9 mouse cellular contexts compared by ENCODE assay signal in genomic region chr11:35797751-35798494, GRCm38 (mm10). TPM values are rescaled to one million over a fixed set of nuclear protein-coding genes. Genes with fewer than 3 reads are reported as not detected.
A peak's percentile ranks its signal among the peaks of the same experiment; 100 is the strongest.
DNase-seq lines count a peak whose midpoint lies in the region; ATAC-seq and TF ChIP-seq lines count a peak whose summit lies in the region.
"Had no signal": no experiment of that assay in that cellular context is flagged by ENCODE, and none has a peak within 500 bp of the region (broad histone marks: within the 10 kb centered on the region; RNA-seq: fewer than 3 reads in every experiment).

No protein-coding gene starts in this region.

- no peaks in the 10 kb centered on the region for H3K4me1 ChIP-seq in kidney, embryonic 14.5 days (ENCODE audit: control insufficient read depth, insufficient read depth, low read length)
- no peaks in the 10 kb centered on the region for H3K4me1 ChIP-seq in cerebellum, adult 2 months (ENCODE audit: control insufficient read depth, insufficient read depth, low read length)

- 5% methylated on average over 72 of the region's 86 CpGs for WGBS in kidney, embryonic 14.5 days
- under 1% methylated on average over 76 of the region's 86 CpGs for WGBS in cerebellum, adult 2 months

- 0 out of 2 replicates have a peak, but pooled peaks have one; percentile 6 for ATAC-seq in kidney, embryonic 14.5 days (ENCODE audit: low FRiP score, low TSS enrichment)

- H3K36me3 ChIP-seq in kidney, embryonic 14.5 days (ENCODE audit: control insufficient read depth, insufficient read depth, low read length) = no peaks in the 10 kb centered on the region

- no peaks in the 10 kb centered on the region for H3K9me3 ChIP-seq in kidney, embryonic 14.5 days (ENCODE audit: control insufficient read depth, low read length)

- peaks cover 36% of the 10 kb centered on the region for H3K27me3 ChIP-seq in kidney, embryonic 14.5 days (ENCODE audit: control insufficient read depth, insufficient read depth, low read length)
- H3K27me3 ChIP-seq in cerebellum, adult 2 months (ENCODE audit: control insufficient read depth, insufficient read depth, low read length) = no peaks in the 10 kb centered on the region

- peak overlapping the region; percentile 50 for H3K4me2 ChIP-seq in kidney, embryonic 14.5 days (replicated peaks; ENCODE audit: low read depth, low read length)

- peak overlapping the region; percentile 38 for H3K4me3 ChIP-seq in kidney, embryonic 14.5 days (ENCODE audit: low read length)
- peak overlapping the region; percentile 56 for H3K4me3 ChIP-seq in cerebellum, adult 2 months (replicated peaks; ENCODE audit: insufficient read depth, low read depth, low read length)

- H3K27ac ChIP-seq in kidney, embryonic 14.5 days (ENCODE audit: low read depth, low read length) = no peak overlapping the region
- no peak overlapping the region for H3K27ac ChIP-seq in cerebellum, adult 2 months (ENCODE audit: insufficient read depth, low read length)

- TF ChIP-seq CTCF in cerebellum, adult 2 months (IDR thresholded peaks at IDR 0.05; ENCODE audit: borderline replicate concordance, insufficient read depth, low read depth, low read length) = no peak

- intact Hi-C loops in left cerebral cortex, postnatal 25 days (cut with DNase I) = no loop called here

- no peak overlapping the region for H3K9ac ChIP-seq in kidney, embryonic 14.5 days (ENCODE audit: low read depth, low read length)

- peak; percentile 4; the same call in 1 of the 2 replicates for TF ChIP-seq POLR2A in cerebellum, adult 2 months (IDR thresholded peaks at IDR 0.05; ENCODE audit: borderline replicate concordance, insufficient read depth, low read length)

- no peak for DNase-seq in kidney, adult 18-20 months
- DNase-seq in cerebellum, adult 2 months = peak; percentile 58 to 67
- peak; percentile 22 to 41 for DNase-seq in frontal cortex, postnatal 14 days (ENCODE audit: low spot score in 2 of 2)
- peak; percentile 44 to 60 for DNase-seq in left cerebral cortex, postnatal 25 days (ENCODE audit: low spot score in 2 of 2)
- DNase-seq in retina, postnatal 1 day = peak; percentile 52
- no peak for DNase-seq in urinary bladder, postnatal 14 days (ENCODE audit: low spot score)
- no peak for DNase-seq in kidney, adult 8-10 months

RNA-seq across cellular contexts. Expression of gene Fbll1, which starts 0.8 kb away (rescaled TPM):
- polyA plus RNA-seq in kidney, embryonic 14.5 days (2014; fragmentation: Nextera tagmentation; extraction: Ambion mirVana) = not detected in 2 replicates
- 45.5 TPM in 2 replicates for polyA plus RNA-seq in cerebellum, adult 2 months (2012; rRNA removed)
- total RNA-seq in left cerebral cortex, postnatal 25 days (2021) = 10 to 100 TPM; 42.0 to 45.3 TPM
- total RNA-seq: MEL had no signal

RNA-seq across cellular contexts. Expression of gene Pank3, which starts 28.6 kb away (rescaled TPM):
- polyA plus RNA-seq in kidney, embryonic 14.5 days (2014; fragmentation: Nextera tagmentation; extraction: Ambion mirVana) = 13.9 and 22.8 TPM in 2 replicates
- polyA plus RNA-seq in cerebellum, adult 2 months (2012; rRNA removed) = 22.8 and 24.2 TPM in 2 replicates
- total RNA-seq in left cerebral cortex, postnatal 25 days (2021) = 10 to 100 TPM; 40.9 to 43.0 TPM

RNA-seq across cellular contexts. Expression of gene Rars, which starts 36.4 kb away (rescaled TPM):
- polyA plus RNA-seq in kidney, embryonic 14.5 days (2014; fragmentation: Nextera tagmentation; extraction: Ambion mirVana) = 108 TPM in 2 replicates
- 45.7 and 45.9 TPM in 2 replicates for polyA plus RNA-seq in cerebellum, adult 2 months (2012; rRNA removed)
- 10 to 100 TPM; 44.3 to 45.0 TPM for total RNA-seq in left cerebral cortex, postnatal 25 days (2021)

Comparison
In these comparisons a context has a peak if more than half of its experiments do, and no peak if none do; other contexts are left out.
1. DNase-seq: peak in cerebellum, adult 2 months (2 of 2), frontal cortex, postnatal 14 days (2 of 2), left cerebral cortex, postnatal 25 days (2 of 2) and retina, postnatal 1 day (single experiment); none in kidney, adult 18-20 months (single experiment), urinary bladder, postnatal 14 days (single experiment) and kidney, adult 8-10 months (0 of 2).
2. RNA of gene Fbll1, which starts 0.8 kb away (polyA plus RNA-seq): 45.5 TPM in cerebellum, adult 2 months; not detected in kidney, embryonic 14.5 days; every median in the first group is over 10 times any median in the second.